Mouse (Mus musculus) limb, embryonic 12.5 days (tissue): ENCODE results near the gene Ofcc1. TPM values are rescaled to one million over a fixed set of nuclear protein-coding genes. Genes with fewer than 3 reads are reported as not detected.

ENCODE experiments used
- ATAC-seq: fragments of 200-750 bp; cut with Nextera tagmentation; 2 replicates; pipeline ENCODE4 v1.8.0; 2017; ENCODE audit warnings: low read depth, moderate TSS enrichment; ENCODE audit not compliant: insufficient number of reproducible peaks, insufficient read depth, low FRiP score, low TSS enrichment
- H3K27ac ChIP-seq: fragments of 300-500 bp; sonication (generic); 2 replicates; pipeline ENCODE4 v1.5.1; 2016; ENCODE audit warnings: mild to moderate bottlenecking, moderate library complexity
- H3K27me3 ChIP-seq: fragments of 300-500 bp; sonication (generic); 2 replicates; pipeline ENCODE4 v1.6.1; 2016; ENCODE audit warnings: mild to moderate bottlenecking, moderate library complexity
- H3K36me3 ChIP-seq: fragments of 300-500 bp; sonication (generic); 2 replicates; pipeline ENCODE4 v1.6.1; 2016; ENCODE audit warnings: mild to moderate bottlenecking, moderate library complexity
- H3K4me1 ChIP-seq: fragments of 300-500 bp; sonication (generic); replicated peaks from 2 replicates; pipeline ENCODE4 v1.6.1; 2016
- H3K4me2 ChIP-seq: fragments of 300-500 bp; sonication (generic); 2 replicates; pipeline ENCODE4 v1.6.1; 2016; ENCODE audit warnings: mild to moderate bottlenecking, moderate library complexity
- H3K4me3 ChIP-seq: fragments of 300-500 bp; sonication (generic); replicated peaks from 2 replicates; pipeline ENCODE4 v1.5.1; 2016; ENCODE audit warnings: mild to moderate bottlenecking
- H3K9ac ChIP-seq: fragments of 300-500 bp; sonication (generic); replicated peaks from 2 replicates; pipeline ENCODE4 v1.6.1; 2016; ENCODE audit warnings: mild to moderate bottlenecking, moderate library complexity
- H3K9me3 ChIP-seq: fragments of 300-500 bp; sonication (generic); 2 replicates; pipeline ENCODE4 v1.6.1; 2016; ENCODE audit warnings: mild to moderate bottlenecking, moderate library complexity
- WGBS: fragments of 180-500 bp; shearing (Covaris S2); methylation state at CpG from one replicate; pipeline ENCODE4 v1.1.7; 2016; 5-methylcytosine and 5-hydroxymethylcytosine counted together
- polyA plus RNA-seq: library from polyadenylated mRNA; unstranded; fragments of >200 nt; fragmentation: Nextera tagmentation; extraction: Ambion mirVana; gene quantifications from 2 replicates; pipeline ENCODE4 v1.2.1, GENCODE M21; 2016

The Ofcc1 gene
- polyA plus RNA-seq, 1 experiment from 2014 or later: 0.20 TPM

DNA sequence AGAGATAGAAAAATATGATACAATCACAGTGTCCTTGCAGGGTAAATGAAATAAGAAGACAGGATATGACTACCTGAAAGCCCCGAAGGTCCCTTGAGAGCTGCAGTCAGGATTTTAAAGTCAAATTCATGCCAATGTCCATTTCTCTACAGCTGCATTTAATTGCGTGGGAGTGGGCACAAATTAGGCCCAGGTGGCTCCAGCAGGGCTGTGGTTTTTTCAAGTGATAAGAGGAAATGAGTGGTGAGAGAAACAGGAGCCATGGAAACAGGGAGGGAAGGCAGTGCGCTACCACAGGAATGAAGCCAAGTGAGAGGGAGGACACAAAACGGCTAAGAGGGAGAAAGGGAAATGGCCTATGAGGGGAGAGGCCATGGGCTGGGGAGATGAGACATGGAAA, 363.3 kb downstream of the Ofcc1 start:
- Histone ChIP-seq H3K4me2 (no peak overlapping the region), H3K4me3 (no peak overlapping the region), H3K27me3 (no peaks in the 10 kb centered on the region), H3K27ac (no peak overlapping the region), H3K4me1 (0 out of 2 replicates have a peak, but pooled peaks cover 4% of the 10 kb centered on the region), H3K9me3 (no peaks in the 10 kb centered on the region), H3K9ac (no peak overlapping the region), H3K36me3 (no peaks in the 10 kb centered on the region)
- ATAC-seq: no peak
- WGBS: 25% methylated on average over 4 of the region's 4 CpGs

DNA sequence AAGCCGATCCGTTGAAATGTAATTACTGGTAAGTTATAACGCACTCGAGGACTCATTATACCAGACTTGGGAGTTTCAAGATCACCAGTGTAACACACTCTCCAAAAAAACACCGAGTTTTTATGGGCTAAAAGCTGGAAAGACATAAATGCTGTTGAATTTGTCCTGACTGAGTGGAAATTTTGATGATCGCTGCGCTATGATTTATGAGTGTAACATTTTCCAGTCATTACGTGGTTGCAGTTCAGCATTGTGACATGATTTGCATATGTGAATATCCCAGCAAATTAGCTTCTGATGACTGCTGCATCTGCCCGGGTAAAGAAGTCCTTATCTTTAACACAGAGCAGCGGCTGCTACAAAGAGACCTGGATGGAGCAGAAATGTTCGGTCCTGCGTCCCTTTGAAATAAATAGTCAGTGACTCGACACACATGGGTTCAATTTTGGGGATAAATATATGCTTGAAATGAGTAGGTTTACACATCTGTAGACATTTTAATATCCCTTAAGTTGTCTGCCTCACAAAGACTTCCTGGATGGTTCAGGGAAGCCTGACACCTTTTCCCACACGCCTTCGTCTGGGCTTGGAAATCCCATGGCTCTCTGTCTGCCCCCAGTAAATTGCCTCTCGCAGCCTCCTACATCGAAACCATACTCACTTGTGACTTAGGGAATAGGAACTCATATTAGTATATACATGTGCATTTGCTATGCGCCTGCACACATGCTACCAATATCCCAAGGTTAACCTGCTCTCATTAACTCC, 381.8 kb downstream of the Ofcc1 start:
- peak; percentile 79 for ATAC-seq
- WGBS: 22% methylated on average over 18 of the region's 18 CpGs
- H3K27me3 ChIP-seq: peaks cover 4% of the 10 kb centered on the region
- H3K36me3 ChIP-seq: no peaks in the 10 kb centered on the region
- H3K9ac ChIP-seq: no peak overlapping the region
- no peak overlapping the region for H3K4me3 ChIP-seq
- H3K9me3 ChIP-seq: no peaks in the 10 kb centered on the region
- H3K4me2 ChIP-seq: peak overlapping the region; percentile 40
- peaks cover 16% of the 10 kb centered on the region for H3K4me1 ChIP-seq
- H3K27ac ChIP-seq: 0 out of 2 replicates have a peak overlapping the region, but pooled peaks have one; percentile 41

DNA sequence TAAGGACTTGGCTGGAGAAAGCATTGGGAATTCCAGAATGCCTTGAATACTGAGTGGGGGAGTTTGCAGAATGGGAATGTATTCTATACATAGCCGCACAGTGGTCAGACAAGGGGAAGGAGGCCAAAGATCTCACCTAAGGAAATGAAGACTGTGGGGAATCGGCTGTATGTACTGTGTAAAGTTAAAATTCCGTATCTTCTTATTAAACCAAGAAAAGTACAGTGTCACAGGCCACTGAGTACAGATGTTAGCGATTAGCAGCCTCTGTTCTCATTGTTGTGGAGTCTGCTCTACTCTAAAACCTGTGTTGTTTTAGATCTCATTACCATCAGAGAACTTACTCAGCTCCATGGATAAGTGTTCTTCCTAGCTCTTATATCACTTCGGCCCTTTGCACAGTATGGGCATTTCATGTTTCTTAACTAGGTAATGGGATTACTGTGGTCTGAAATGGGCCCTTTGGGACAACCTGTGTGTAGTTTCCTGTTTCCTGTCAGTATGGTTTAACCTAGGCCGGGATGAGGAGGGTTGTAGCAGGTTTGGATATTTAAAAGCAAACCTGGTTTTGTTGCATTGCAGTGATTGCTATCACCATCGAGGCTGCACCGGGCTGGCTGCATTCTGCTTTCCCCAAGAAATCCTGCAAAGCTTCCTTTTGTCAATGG, 392.8 kb downstream of the Ofcc1 start:
- H3K27ac ChIP-seq: no peak overlapping the region
- H3K4me3 ChIP-seq: no peak overlapping the region
- H3K4me1 ChIP-seq: peaks cover 6% of the 10 kb centered on the region
- ATAC-seq: peak; percentile 68
- no peaks in the 10 kb centered on the region for H3K27me3 ChIP-seq
- H3K9me3 ChIP-seq: peaks cover 8% of the 10 kb centered on the region
- no peaks in the 10 kb centered on the region for H3K36me3 ChIP-seq
- no peak overlapping the region for H3K4me2 ChIP-seq
- 53% methylated on average over 8 of the region's 8 CpGs for WGBS
- no peak overlapping the region for H3K9ac ChIP-seq

DNA sequence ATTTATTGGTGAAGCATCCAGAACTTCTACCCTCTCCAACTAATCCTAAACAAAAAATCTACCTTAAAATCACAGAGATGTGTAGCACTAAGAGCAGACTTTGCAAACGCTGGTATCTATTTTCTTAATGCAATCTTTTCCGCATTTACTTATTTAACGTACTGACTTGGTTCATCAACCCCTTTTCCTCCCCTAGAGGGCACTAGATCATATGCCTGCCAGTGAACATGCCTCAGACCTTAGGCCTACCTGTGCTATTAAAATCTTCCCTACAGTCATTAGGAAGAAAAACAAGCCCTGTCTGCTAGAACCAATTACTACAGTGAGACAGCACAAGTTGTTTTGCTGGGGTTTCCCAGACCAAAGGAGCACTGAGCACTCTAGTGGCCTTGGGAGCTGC, 404.0 kb downstream of the Ofcc1 start:
- ATAC-seq: no peak
- Histone ChIP-seq H3K27ac (no peak overlapping the region), H3K4me2 (no peak overlapping the region), H3K27me3 (no peaks in the 10 kb centered on the region; the same call in 1 of the 2 replicates), H3K4me1 (no peaks in the 10 kb centered on the region), H3K9me3 (no peaks in the 10 kb centered on the region), H3K36me3 (no peaks in the 10 kb centered on the region), H3K4me3 (no peak overlapping the region), H3K9ac (no peak overlapping the region)
- WGBS: 65% methylated on average over 3 of the region's 3 CpGs

DNA sequence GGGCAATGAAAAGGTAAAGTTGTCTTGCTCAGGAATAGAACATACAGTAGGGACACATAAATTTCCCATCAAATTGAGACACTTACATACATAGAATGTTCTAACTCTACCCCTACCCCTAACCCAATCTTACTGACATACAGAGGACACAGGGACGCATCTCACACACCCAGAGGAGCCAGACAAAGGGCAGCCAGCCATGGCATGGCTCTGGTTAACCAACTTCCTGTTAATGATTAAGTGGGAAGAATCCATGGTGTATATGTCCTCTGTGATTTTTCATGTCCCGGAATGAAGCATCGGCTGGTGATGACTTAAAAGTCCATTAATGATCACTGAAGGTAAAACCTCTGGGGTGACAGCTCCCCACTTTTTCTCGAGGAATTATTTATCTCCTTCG, 405.2 kb downstream of the Ofcc1 start:
- H3K27ac ChIP-seq: no peak overlapping the region
- H3K4me3 ChIP-seq: no peak overlapping the region
- 87% methylated on average over 5 of the region's 5 CpGs for WGBS
- no peak overlapping the region for H3K9ac ChIP-seq
- no peaks in the 10 kb centered on the region for H3K36me3 ChIP-seq
- ATAC-seq: no peak
- H3K9me3 ChIP-seq: no peaks in the 10 kb centered on the region
- H3K4me2 ChIP-seq: no peak overlapping the region
- no peaks in the 10 kb centered on the region; the same call in 1 of the 2 replicates for H3K27me3 ChIP-seq
- no peaks in the 10 kb centered on the region for H3K4me1 ChIP-seq
